Mouse (Mus musculus) MEL (cell line): ENCODE measurements around the gene Rasl11a.

Source experiments
- CTCF ChIP-seq, 3 experiments: IDR thresholded peaks in 2 of 3; conservative IDR thresholded peaks in 1 of 3; 2 replicates each; pipeline ENCODE4 v1.5.1; 2011 to 2012; ENCODE audit warnings: low read length in 3 of 3, low read depth in 2 of 3, mild to moderate bottlenecking in 2 of 3, improper control_type of control experiment in 1 of 3, inconsistent platforms in 1 of 3, mixed read lengths in 1 of 3, moderate library complexity in 1 of 3; ENCODE audit not compliant: control insufficient read depth in 1 of 3, insufficient read depth in 1 of 3, poor library complexity in 1 of 3, severe bottlenecking in 1 of 3
- EP300 ChIP-seq, 2 experiments: IDR thresholded peaks; 2 replicates each; pipeline ENCODE4 v1.6.1; 2011; ENCODE audit warnings: improper control_type of control experiment in 2 of 2, low read length in 2 of 2, low read depth in 1 of 2, mild to moderate bottlenecking in 1 of 2
- MAX ChIP-seq: IDR thresholded peaks from 2 replicates; pipeline ENCODE4 v1.6.1; 2011; ENCODE audit warnings: low read length, improper control_type of control experiment
- MEF2A ChIP-seq: IDR thresholded peaks from 2 replicates; pipeline ENCODE4 v1.6.1; 2014; ENCODE audit warnings: low read depth, mild to moderate bottlenecking, inconsistent platforms, low read length, improper control_type of control experiment; ENCODE audit not compliant: poor library complexity, insufficient replicate concordance, severe bottlenecking; ENCODE audit errors: extremely low read depth
- POLR2A ChIP-seq, 2 experiments: IDR thresholded peaks; 2 replicates each; pipeline ENCODE4 v1.6.1; 2011 to 2012; ENCODE audit warnings: low read length in 2 of 2, mild to moderate bottlenecking in 2 of 2, control low read depth in 1 of 2, improper control_type of control experiment in 1 of 2, low read depth in 1 of 2, moderate library complexity in 1 of 2; ENCODE audit not compliant: control insufficient read depth in 1 of 2, insufficient read depth in 1 of 2, poor library complexity in 1 of 2
- ZMIZ1 ChIP-seq: IDR thresholded peaks from 2 replicates; pipeline ENCODE4 v1.6.1; 2012; ENCODE audit warnings: low read depth, mild to moderate bottlenecking, inconsistent platforms, low read length, improper control_type of control experiment, moderate library complexity

GRCm38 (mm10) chr5:146883486-146884272 lies 38.8 kb downstream of the Rasl11a start:
- TF ChIP-seq POLR2A (IDR thresholded peaks at IDR 0.05; ENCODE audit: control insufficient read depth in 1 of 2, insufficient read depth in 1 of 2, low read depth in 1 of 2, low read length in 2 of 2, poor library complexity in 1 of 2) (no peak), CTCF (IDR thresholded peaks at IDR 0.05 in 2 of 3, conservative IDR thresholded peaks at IDR 0.05 in 1 of 3; ENCODE audit: control insufficient read depth in 1 of 3, insufficient read depth in 1 of 3, low read depth in 2 of 3, low read length in 3 of 3, poor library complexity in 1 of 3, severe bottlenecking in 1 of 3) (no peak), MAX (no peak), EP300 (IDR thresholded peaks at IDR 0.05; ENCODE audit: low read depth in 1 of 2, low read length in 2 of 2) (no peak), MEF2A (no peak), ZMIZ1 (no peak)
